Mouse (Mus musculus) left cerebral cortex, postnatal 36 days (tissue): ENCODE data around the gene Olfr1238. TPM values are rescaled to one million over a fixed set of nuclear protein-coding genes. Genes with fewer than 3 reads are reported as not detected.

ENCODE experiments used
- DNase-seq, 2 experiments: peaks; one replicate each; pipeline ENCODE4 v3.0.0; 2021 to 2022; ENCODE audit warnings: low spot score in 2 of 2, mixed read lengths in 1 of 2
- intact Hi-C: fragments of 180-260 bp; cut with DNase I; formaldehyde crosslinking; loops from one replicate; pipeline ENCODE4 v1.15.1; 2025
- total RNA-seq, 2 experiments: library from RNA; stranded (reverse); gene quantifications; 2 replicates each; pipeline ENCODE4 v1.2.3; 2021

Olfr1238 gene
- total RNA-seq, result not detected

DNA sequence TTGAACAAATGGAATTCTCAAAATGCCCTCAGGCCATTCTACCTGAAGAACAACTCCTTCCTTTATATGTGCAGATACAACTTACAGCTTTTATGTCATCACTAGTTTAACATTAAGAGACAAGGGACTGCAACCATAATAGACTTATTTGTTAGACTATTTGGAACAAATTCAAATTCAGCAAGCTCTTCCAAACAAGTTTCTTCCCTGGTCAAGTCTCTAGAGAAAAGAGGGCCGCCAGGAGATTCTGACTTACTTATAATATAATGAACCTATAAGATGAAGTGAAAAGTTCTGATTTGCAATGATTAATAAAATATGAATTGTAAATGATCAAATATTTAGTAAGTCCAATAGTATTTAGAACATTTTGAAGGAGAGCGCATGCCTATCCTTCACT, at the start of gene Olfr1238:
Olfr1238 (minus strand) TSS at position 101 of the 400 bp plus-strand sequence.
- intact Hi-C loops, result no loop called here
- DNase-seq, result no peak

DNA sequence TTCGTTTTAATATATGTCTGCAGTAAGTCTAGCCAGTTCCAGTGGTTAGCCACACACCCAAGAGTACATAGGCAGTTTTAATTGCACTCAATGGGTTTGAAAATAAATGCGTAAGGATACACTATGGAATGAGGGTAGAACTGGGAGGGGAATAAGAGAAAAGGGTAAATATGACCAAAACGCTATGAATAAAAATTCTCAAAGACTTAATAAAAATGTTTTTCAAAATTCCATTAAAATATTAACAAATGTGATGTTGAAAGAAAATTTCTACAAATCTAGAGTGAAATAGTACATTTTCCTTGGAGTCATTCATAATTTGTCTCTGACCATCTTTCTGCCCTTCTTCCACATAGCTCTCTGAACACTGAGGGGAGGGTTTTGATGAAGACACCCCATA, 33.4 kb upstream of the Olfr1238 start, which contains the start of gene Olfr1240:
Olfr1240 (minus strand) TSS at position 101 of the 400 bp plus-strand sequence.
- no peak for DNase-seq
- intact Hi-C loops, result no loop called here

DNA sequence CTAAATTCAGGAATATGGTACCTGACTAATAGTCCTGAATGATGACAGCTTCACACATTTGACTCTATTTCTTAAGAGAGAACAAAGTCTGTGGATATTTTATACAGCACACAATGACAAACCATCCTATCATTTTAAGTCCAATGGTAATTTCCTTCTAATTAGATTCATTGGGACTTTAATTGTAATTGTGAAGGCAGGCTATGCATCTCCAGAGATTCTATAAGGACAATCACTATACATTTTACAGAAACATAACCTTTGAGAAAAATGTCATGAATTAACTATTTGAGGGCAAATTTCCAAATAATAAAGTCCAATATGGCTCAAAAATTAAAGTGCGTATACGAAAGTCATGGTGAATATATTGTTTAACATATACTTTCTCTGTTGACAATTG, 10.8 kb upstream of the Olfr1238 start, which contains the start of gene Olfr1239:
Olfr1239 (minus strand) TSS at position 101 of the 400 bp plus-strand sequence.
- intact Hi-C loops, result no loop called here
- no peak for DNase-seq

DNA sequence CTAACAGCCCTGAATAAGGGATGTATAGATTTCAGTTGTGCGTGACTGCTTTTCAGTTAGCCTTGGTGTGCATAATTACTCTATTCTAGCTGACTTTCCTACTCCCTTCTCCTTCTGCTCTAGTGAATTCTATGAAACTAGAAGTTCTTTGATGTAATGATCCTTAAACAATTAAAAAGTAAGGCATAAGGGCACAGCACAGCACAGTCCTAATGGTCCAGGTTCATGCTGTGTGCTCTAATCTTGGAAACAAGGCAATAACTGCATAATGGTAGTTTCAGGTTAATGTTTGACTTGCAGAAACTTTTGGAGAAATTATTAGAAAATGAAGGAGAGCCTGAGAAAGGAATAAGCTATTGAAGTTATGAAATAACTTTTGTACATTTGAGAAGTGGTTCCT, 5.1 kb upstream of the Olfr1238 start:
- no peak for DNase-seq
- intact Hi-C loops, result no loop called here

DNA sequence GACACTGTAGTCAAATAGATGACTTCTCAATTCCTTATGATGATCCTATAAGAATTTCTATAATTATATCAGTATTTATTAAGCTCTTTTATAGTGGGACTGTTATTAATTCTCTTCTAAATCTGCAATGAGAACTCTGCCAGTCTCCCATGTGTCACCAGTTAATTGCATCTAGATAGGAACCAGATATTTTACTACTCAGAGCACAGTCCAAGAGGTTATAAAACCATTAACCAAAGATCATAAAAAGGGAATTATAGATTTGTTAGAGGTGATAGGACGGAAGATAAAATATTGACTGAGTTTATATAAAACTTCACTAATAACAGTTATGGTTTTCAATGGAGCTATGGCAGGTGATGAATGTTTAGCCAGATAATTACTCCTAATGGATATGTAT, 8.6 kb downstream of the Olfr1238 start:
- intact Hi-C loops, result no loop called here
- DNase-seq, result no peak

DNA sequence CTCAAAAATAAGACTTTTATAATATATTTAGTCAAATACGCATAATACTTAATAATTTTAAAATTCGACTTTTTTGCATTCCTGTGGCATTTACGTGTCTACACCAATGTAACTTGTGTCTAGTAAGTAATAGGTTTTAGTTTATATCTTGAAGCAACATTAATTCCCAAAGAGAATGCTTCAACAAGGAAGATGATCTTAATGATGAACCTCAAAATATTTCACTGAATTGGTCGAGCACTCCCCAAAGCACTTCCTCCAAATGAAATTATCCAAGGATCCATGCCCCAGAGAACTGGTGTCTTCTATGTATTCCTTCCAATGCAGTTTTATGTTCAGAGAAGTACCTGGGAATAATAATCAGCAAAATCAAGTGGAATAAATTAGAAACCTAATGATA, 44.7 kb downstream of the Olfr1238 start, which contains the start of gene Olfr1234:
Olfr1234 (minus strand) TSS at position 101 of the 400 bp plus-strand sequence.
- DNase-seq, result no peak
- intact Hi-C loops, result no loop called here

Other genes with a start within 250 kb of the Olfr1238 start
- gene Olfr1224-ps1, start 245.6 kb downstream of the Olfr1238 start, total RNA-seq, result not detected
- gene Olfr1225, start 235.0 kb downstream of the Olfr1238 start, total RNA-seq, result not detected
- not detected for gene Olfr1226, start 209.6 kb downstream of the Olfr1238 start, total RNA-seq
- gene Olfr1228, start 155.6 kb downstream of the Olfr1238 start, total RNA-seq, result not detected
- gene Olfr1229, start 121.7 kb downstream of the Olfr1238 start, total RNA-seq, result not detected
- not detected for gene Olfr1230, start 112.4 kb downstream of the Olfr1238 start, total RNA-seq
- gene Olfr1231, start 102.6 kb downstream of the Olfr1238 start, total RNA-seq, result not detected
- gene Olfr1232, start 80.0 kb downstream of the Olfr1238 start, total RNA-seq, result not detected
- not detected for gene Olfr1233, start 67.3 kb downstream of the Olfr1238 start, total RNA-seq
- gene Olfr1234, start 44.8 kb downstream of the Olfr1238 start, total RNA-seq, result not detected
- gene Olfr1239, start 10.7 kb upstream of the Olfr1238 start, total RNA-seq, result not detected
- gene Olfr1240, start 33.3 kb upstream of the Olfr1238 start, total RNA-seq, result not detected
- not detected for gene Olfr1241, start 77.5 kb upstream of the Olfr1238 start, total RNA-seq
- gene Olfr1242, start 88.7 kb upstream of the Olfr1238 start, total RNA-seq, result not detected
- gene Olfr1243, start 121.8 kb upstream of the Olfr1238 start, total RNA-seq, result not detected
- not detected for gene Olfr1245, start 168.8 kb upstream of the Olfr1238 start, total RNA-seq
- gene Olfr1246, start 183.5 kb upstream of the Olfr1238 start, total RNA-seq, result not detected
- gene Olfr1247, start 204.5 kb upstream of the Olfr1238 start, total RNA-seq, result under 1 TPM in 1 of 2 experiments, not detected in 1; 0.11 TPM
- gene Olfr1248, start 208.6 kb upstream of the Olfr1238 start, total RNA-seq, result not detected
- gene Olfr1249, start 225.3 kb upstream of the Olfr1238 start, total RNA-seq, result not detected